Mouse (Mus musculus) urinary bladder, adult 2 months (tissue): ENCODE measurements at regions not wholly inside any gene's neighbourhood (a gene's known extent, or its start where the extent isn't known, plus 50 kb on each side); places are given as distances from the start of the nearest gene placed in this dataset.
A peak's percentile ranks its signal among the peaks of the same experiment; 100 is the strongest.

Experiments
- DNase-seq: peaks from one replicate; pipeline ENCODE4 v3.0.0; 2022; ENCODE audit warnings: low spot score

DNA sequence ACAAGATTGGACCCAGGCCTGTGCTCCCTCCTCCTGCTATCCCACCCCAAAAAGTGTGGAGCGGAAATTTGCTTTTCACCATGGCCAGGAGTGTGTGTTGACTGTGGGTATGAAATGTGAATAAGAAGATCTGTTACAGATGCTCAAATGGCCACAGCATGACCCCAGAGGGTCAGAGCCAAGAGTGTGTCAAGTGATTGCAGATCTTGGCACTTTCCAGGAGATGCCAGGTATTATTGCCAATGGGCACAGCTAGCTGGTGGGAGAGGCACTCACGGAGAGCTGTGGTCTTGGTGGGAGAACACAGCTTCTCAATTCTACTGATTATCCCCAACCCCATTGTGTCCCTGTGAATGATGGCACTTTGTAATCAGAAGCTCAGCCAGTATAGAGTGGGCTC is 62.7 kb downstream of the Smim20 start:
- DNase-seq: no peak

DNA sequence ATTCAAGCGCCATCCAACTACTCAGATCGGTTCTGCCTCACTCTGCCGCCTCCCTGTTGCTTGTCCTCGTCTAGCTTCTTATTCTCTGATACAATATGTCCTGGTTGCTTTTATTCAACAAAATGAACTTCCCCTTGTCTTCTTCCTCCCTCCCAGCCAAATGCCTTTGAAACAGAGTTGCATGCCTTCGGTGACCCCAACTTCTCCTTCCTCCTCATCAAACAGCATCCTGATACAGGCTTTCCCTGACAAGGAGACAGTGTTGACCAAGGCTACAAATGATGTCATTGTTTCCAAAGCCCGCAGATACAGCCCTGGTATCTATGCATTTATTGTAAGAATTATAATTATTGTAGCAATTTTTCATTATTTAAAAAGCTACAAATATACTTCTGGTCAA is 69.8 kb downstream of the Smim20 start:
- no peak for DNase-seq

DNA sequence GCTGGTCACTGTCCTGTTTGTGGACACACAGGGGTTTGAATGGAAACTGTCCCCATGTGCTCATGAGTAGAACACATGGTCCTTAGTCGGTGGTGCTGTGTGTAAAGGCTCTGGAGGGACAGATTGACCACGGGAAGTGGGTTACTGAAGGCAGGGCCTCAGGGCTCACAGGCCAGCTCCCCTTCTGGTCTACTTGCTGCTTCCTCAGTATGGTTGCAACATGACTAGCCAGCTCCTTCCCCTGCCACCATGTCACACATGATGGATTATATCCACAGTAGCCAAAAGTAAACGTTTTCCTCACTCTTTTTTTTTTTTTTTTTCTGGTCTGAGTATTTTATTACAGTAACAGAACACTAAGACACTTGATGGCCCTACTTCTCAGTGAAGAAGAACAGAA is 70.9 kb downstream of the Smim20 start:
- no peak for DNase-seq

DNA sequence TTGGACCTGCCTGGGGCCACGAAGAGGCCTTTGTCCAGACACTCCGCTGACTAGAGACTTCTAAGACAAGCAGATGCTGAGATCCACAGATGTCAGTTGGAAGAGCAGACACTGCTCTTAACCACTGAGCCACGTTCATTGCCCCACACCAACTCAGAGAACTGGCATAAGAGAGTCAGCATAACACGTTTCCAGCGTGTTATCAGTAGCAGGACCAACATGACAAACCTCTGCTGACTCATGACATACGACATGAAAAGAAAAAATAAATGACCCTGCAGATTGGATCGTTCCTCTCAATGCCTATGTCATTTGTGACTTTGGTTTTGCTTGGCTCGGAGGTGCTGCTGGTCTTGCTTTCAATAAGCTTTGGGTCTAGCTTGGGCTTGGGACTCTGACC is 78.3 kb downstream of the Smim20 start:
- no peak for DNase-seq

DNA sequence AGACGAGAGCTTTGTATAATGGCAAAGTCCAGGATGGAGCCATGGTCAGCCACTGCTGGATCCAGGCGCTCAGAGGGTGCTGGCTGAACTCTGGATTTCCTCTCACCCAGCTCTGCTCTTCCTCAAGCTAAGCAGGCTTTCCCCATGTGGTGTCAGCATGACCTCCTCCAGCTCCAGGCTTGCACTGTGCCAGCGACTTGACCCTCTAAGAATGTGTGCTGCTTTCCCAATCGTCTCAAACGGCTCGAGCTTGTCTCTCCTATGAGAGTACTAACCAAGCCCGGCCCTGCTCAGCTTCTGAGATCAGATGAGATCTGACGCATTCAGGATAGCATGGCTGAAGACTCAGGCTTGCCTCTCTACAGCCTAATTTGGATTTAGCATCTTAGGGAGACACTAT is 79.1 kb downstream of the Smim20 start:
- DNase-seq: peak; percentile 38

DNA sequence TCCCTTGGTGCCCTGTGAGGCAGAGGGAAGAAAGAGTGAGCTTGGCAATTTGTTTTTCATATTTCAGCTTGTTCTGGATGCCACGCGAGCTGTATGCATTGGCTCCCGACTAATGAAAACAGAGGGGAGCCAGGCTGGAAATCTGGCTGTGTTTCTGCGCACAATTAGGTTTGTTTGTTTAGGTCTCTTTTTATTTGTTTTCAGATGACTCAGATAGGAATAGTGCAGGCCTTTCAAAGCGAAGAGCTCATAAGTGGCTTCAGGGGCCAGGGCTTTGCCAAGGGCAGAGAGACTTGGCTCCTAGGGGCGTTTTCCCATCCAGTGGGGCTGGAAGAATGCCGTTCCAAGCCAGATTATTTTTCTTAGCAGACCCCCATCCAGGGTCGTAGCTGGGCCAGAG is 79.9 kb downstream of the Smim20 start:
- no peak for DNase-seq

DNA sequence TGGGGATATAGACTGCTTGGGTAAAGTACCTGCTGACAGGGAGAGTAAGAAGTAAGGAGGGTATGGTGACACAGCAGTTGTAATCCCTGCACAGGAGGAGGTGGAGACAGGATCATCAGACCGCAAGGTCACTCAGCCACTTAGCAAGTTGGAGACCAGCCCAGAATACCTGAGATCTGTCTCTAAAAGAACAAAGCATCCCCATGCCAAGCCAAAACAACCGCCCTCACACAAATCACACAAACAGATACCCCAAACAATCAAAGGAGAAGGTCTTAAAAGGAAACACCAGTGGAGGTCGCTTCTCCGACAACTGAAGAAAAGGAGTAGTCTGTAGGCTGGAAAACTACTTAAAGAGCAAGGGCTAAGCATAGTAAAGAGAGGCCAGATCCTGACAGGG is 86.0 kb downstream of the Smim20 start:
- no peak for DNase-seq

DNA sequence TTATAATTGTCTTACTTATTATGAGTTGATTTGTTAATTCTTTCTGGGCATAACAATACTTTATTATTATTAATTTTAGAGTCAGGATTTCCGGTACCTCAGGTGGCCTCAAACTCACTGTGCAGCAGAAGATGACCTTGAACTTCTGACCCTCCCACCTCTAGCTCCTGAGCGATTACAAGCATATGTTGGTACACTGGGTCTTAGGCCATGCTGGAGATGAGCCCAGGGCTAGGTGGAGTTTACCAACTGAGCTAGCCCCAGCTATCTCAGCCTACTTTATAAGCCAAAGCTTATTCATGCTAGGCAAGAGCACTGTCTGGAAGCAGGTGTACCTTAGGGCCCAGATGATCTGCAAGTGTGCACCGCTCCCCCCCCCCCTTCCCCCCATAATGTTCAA is 87.4 kb downstream of the Smim20 start:
- no peak for DNase-seq

DNA sequence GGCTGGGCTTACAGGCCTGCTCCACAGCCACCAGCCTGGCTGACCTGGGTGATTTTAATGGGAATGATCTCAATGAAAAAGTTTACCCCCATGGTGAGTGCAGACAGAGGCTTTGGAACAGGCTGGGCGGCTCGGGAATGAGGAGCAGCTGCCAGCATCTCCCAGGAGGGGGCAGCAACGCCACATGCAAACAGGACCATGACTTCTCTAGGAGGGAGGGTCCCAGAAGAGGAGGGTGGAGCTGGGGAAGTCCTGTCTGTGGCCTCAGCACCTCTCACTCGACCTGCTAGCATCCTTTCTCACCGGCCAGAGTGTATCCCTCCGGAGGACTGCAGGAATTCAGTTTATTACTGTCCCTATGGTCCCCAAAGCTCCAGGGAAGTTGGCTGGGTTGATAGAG is 88.2 kb downstream of the Smim20 start:
- peak; percentile 74 for DNase-seq

DNA sequence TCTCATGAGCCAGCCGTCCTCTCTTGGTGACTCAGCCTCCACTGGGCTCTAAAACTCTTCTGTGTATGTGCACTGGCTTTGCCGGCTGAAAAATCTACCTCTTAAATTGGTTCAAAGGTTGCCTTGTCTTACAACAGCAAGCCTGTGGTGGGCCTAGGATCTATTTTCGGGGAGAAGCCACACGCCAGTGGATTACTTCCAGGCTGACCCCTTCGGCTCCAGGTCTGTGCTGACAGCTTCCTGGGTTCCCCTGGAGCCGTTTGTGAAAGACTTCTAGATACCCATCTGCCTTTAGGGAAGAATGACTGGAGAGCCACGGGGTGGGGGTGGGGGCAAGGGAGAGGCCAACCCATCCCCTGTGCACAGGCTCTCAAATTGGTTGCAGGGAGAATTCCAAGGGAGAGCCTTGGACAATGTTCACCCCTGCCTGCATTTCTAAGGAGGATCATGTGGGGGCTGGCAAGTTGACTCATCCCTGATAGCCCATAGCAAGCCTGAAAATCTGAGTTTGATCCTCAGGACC is 90.3 kb downstream of the Smim20 start:
- no peak for DNase-seq

DNA sequence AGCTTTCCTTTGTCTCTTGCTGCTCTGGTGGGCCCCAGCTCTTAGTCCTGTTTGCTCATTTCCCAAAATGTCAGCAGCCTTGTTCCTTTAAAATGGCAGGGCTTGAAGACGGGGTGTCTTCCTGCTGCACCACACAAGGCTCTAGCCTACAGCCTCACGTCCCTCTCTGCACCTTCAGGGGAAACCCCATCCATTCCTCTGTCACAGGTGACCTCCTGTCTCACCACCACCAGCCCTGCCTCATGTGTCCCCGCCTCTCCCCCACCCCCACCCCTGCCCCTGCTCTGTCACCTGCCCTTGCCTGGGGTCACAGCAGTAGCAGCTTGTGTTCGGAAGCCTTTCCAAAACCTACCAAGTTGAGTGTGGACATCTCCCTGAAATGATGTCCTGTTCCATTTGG is 91.3 kb downstream of the Smim20 start:
- no peak for DNase-seq

DNA sequence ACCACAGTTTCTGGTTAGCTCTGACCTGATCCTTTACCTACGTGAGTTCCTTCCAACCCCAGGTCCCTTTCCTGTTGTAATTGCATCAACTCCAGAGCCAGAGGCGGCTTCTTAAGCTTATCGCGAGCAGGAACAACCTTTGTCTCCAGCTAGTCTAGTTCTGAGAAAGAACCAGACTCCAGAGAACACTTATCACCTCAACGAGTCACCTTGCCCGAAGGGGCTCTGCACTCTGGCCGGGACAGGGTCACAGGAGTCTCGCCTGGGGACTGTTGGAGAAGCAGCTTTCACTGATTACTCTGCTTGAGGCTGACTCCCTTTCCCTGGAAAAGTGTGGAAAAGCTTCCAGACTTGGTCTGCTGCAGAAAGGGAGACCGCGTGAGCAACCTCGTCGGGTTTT is 93.0 kb downstream of the Smim20 start:
- no peak for DNase-seq

DNA sequence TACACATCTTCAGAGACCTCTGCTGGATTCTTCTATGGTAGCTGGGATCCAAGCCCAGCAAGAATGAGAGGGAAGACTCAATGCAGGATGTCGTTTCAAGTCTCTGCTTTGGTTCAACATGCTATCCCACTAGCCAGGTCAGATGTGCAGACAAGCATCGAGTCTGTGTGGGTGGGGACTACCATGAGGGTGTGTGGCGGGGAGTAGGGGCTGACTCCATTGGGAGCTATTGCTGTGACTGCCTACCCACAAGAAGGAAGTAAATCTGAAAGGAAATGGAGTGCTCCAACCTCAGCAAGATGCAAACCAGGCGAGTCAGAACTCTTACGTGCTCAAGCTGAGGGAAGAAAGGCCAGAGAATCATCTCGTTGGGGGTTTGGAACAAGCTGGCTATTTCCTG is 94.4 kb downstream of the Smim20 start:
- no peak for DNase-seq

DNA sequence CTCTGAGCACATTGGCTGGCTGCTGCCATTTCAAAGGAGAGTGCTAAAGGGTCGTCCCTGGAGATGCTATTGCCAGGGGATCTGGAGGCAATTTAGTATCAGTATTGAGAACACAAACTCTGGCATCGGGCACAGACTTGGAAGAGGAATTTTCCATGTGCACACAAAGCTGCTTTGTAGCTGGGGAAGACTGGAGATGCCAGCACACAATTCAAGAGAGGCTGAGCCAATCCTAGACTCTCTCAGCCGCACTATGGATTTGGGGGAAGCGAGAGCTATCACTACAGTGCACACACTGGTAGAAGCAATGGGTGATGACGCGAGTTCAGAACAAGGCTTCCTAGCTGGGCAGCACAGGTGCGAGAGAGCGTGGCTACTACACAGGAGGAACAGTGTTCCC is 97.0 kb downstream of the Smim20 start:
- DNase-seq: no peak

DNA sequence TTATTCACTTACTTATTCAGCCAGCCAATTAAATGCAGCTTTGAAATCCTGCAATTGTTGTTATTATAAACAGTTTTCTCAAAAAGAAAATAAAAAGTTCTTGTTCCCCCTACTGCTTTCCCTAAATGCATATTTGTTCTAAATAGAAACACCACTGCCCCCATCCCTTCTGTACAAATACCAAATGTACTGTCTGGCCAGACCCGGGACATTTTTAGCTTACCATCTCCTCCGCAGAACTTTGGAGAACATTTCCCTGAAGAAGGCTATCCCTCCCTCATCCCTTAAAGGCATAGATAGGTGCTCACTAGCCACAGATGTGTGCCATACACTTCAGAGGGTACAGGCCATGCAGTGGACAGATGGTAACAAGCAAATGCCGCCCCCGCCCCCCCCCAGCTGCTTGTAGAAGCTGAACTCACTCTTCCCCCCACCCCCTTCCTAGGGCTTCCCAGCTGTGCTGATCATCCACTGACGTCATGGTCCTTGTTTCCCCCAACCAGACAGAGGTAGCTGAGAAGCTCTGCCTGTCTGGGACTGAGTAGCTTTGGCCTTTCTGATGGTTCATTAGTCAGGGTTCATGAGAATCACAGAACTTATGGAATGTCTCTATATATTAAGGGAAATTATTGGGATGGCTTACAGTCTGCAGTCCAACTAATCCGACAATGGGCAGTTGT is 98.9 kb upstream of the Rbpj start:
- no peak for DNase-seq

DNA sequence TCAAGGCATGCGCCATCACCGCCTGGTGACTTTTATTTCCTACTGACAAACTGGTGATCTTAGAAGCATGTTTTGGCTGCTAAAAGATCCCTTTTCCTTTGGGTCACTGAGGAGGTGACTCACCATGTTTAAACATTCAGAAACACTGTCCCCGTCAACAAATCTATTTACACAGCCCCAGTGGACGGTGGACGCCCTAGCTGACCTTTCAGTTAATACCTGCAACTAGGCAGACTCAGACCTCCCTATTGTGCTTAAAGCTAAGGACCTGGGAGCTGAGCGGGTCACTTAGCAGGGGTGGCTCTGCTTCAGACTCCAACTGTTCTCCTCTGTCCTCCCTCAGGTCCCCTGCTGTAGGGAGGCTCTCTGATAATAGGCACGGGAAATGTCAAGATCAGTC is 95.7 kb upstream of the Rbpj start:
- DNase-seq: no peak

DNA sequence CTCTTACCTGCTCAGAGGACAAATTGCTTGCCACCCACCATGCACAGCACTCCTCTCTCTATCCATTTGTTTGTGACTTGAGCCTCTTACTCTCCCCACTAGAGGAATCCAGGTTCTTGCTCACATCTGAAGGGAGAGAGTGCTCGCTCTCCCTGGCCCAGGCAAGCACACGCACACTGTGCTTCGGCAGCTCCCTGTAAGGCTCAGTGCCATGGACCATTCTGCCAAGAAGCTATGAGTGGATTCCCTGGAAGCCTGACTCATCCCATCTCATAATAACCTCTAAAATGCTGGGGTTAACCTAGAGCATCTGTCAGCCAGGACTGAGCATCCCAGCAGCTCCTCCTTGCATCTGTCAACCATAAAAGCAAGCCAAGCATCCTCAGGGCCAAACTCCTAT is 94.3 kb upstream of the Rbpj start:
- no peak for DNase-seq

DNA sequence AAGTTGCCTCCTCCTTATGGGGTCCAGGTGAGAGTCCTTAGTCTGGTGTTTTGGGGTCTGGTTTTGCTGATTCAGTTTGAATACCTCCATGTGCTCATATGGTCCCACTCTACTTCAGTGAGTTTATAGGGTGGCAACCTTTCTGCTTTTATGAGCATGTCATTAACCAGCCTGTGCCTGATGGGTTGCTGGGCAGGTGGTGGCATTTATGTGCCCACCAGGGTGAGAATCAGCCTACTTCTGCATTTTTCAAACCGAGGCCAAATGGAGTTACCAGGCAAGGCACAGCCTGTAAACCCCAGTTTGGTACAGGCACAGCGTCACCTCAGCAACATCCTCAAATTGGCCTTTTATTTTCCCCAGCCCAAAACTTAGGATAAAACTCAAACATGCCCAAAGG is 92.6 kb upstream of the Rbpj start:
- DNase-seq: no peak

DNA sequence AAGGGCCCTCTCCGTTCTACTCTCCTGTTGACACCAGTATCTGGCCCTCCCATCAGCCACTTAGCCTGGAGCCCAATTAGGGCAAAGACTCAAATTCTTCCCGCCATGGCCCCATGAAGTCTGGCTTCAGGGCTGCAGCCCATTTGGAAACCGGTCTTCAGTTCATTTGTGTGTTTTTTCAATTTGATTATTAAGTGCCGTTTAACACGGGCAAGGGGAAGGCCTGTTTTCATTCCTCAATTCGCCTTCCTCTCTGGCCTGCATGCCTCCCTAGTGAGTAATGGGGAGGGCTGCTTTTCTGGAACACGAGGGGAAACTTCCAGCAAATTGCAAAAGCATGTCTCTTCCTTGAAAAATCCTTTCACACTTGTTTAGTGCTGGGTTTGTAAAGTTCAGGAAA is 89.1 kb upstream of the Rbpj start:
- no peak for DNase-seq

DNA sequence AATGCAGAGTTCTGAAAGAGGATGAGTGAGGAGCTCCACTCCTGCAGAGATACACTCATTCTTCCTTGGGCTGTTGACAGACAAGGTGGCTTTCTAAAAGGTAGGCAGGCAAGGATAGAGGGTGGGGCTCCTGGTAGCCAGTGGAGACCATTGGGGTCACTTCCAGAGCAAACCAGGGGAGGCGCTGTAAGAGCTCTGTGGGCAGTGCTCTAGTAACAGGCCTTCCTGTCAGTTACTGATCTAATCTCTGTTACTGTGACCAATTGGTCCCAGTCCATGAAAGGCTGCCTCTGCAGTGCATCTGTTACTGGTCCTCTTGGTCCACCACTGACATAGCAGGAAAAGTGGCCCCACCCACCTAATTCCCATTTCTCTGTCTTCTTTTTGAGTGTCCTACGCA is 88.3 kb upstream of the Rbpj start:
- no peak for DNase-seq

DNA sequence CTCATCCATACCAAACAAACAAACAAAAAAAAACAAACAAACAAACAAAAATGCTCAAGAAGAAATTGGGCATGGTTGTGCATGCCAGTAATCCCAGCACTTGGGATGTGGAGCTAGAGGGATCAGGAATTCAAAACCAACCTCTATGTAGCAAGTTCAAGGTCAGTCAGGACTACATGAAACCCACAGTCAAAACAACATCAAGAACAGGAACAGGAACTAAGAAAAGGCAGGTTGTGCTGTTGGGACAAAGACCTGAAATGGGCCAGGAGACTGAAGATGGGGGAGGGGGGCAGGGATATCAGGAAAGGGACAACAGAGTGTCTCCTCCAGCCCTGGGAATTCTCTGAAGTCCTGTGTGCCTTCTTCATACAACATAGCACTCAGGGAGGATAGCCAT is 87.8 kb upstream of the Rbpj start:
- no peak for DNase-seq

DNA sequence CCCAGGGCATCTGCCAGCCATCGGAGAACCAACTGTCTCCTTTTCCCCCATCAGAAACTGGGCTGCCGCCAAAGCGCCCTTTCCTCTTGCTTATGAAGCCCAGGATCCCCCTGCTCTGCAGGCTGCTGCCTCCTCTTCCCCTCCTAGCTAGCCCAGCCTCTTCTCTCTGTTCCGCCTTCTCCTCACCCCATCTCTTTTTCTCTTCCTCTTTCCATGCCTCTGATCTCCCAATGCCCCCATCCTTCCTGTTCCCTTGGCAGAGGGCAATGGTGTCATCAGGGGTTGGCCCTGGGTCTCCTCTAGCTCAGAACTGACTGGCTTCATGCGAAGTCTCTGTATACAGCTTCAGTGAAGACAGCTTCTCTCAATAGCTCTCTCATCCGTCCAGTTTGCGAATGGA is 87.4 kb upstream of the Rbpj start:
- no peak for DNase-seq

DNA sequence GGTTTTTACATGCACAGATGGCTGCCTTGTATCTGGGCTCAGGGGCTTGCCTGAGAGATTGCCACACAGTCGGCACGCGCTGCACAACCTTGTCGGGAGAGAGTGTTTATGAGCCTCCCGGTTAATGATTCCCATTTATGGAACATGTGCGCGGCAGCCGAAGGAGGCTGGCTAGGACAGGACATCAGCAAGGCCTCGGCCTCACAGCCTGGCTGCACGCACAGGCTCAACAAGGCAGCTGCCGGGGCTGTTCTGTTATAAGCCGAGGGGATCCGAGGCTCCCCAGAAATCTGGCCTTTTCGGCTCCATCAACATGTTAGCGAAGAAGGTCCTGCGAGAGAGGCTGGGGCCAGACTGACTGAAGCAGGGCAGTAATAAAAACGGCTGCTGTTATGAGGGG is 86.3 kb upstream of the Rbpj start:
- DNase-seq: peak; percentile 44

DNA sequence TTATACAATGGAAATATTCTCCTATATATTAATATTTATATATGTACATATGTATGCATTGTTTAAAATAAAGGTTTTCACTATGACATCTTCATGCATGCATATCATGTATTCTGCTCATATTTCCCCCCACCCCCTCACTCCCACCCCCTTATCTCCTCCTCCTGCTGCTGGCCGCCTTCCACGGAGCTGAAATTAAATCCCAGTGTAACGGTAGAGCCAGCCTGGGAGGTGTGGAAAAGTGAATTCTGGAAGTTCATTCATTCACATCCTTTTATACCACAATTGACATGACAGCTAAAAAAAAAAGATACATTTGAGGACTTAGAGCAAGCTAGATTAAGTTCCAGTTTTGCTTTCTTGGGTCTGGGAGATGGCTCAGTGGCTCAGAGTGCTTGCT is 85.7 kb upstream of the Rbpj start:
- DNase-seq: no peak
